Comparison of ENCODE assay signal across 16 mouse cellular contexts in the genomic region with DNA sequence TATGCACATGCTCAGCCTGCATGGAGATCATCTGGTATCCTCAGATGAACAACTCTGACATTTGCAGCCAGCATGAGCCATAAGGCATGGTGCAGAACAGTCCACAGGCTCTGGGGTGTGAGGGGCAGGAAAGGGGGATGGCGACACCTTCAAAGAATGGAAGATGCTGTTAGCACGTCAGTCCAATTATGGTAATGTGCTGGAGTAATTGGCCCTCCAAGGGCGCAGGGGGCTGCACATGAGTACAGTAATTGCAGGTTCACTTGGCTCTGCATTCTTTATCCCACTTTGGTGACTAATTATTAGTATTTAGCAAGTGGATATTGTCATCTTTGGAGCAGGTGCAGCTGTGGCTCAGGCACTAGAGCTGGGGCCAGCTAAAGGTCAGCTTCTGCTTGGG. TPM values are rescaled to one million over a fixed set of nuclear protein-coding genes. Genes with fewer than 3 reads are reported as not detected.
DNase-seq lines count a peak whose midpoint lies in the region; ATAC-seq lines count a peak whose summit lies in the region.
"Had no signal": no experiment of that assay in that cellular context is flagged by ENCODE, and none has a peak within 500 bp of the region (broad histone marks: within the 10 kb centered on the region; RNA-seq: fewer than 3 reads in every experiment).

No protein-coding gene starts in this region.

- H3K9me3 ChIP-seq in forebrain, embryonic 16.5 days (ENCODE audit: control insufficient read depth, low read length): no peaks in the 10 kb centered on the region
- no peaks in the 10 kb centered on the region for H3K9me3 ChIP-seq in midbrain, embryonic 12.5 days
- H3K9me3 ChIP-seq: heart, embryonic 15.5 days; limb, embryonic 12.5 days; liver, embryonic 15.5 days had no signal

- H3K4me2 ChIP-seq in forebrain, embryonic 16.5 days (ENCODE audit: low read length): no peak overlapping the region
- no peak overlapping the region for H3K4me2 ChIP-seq in midbrain, embryonic 12.5 days (replicated peaks)
- H3K4me2 ChIP-seq: heart, embryonic 15.5 days; limb, embryonic 12.5 days; liver, embryonic 15.5 days had no signal

- ATAC-seq in forebrain, embryonic 16.5 days: peak; percentile 79
- ATAC-seq in midbrain, embryonic 12.5 days (ENCODE audit: low FRiP score, low read depth): peak; percentile 82
- ATAC-seq: inflammation-experienced regulatory T-cells, adult 6 months had no signal

- peaks cover 20% of the 10 kb centered on the region for H3K4me1 ChIP-seq in forebrain, embryonic 16.5 days (replicated peaks; ENCODE audit: control insufficient read depth, insufficient read depth, low read length)
- peaks cover 24% of the 10 kb centered on the region; the same call in 1 of the 2 replicates for H3K4me1 ChIP-seq in midbrain, embryonic 12.5 days
- H3K4me1 ChIP-seq: limb, embryonic 12.5 days; liver, embryonic 15.5 days had no signal

- no peak overlapping the region for H3K27ac ChIP-seq in forebrain, embryonic 16.5 days (ENCODE audit: low read length)
- H3K27ac ChIP-seq in midbrain, embryonic 12.5 days (replicated peaks): 0 out of 2 replicates have a peak overlapping the region, but pooled peaks have one; percentile 39
- H3K27ac ChIP-seq: heart, embryonic 15.5 days; limb, embryonic 12.5 days; liver, embryonic 15.5 days had no signal

- peak; percentile 85 for DNase-seq in Muller cell, postnatal 12 days (ENCODE audit: inconsistent ontology term)
- peak; percentile 77 for DNase-seq in brain, adult 2 months (ENCODE audit: low read depth, low spot score)
- no peak for DNase-seq in spleen, postnatal 4 days (ENCODE audit: low spot score in 2 of 2)
- no peak for DNase-seq in thymus, adult 18-20 months
- DNase-seq in embryo, embryonic 10 days (ENCODE audit: low spot score): no peak
- no peak for DNase-seq in urinary bladder, postnatal 14 days (ENCODE audit: low spot score)
- DNase-seq: cerebellum, adult 18-20 months; lung, postnatal 14 days; right cerebral cortex, postnatal 25 days; thymus, postnatal 36 days had no signal

- no peak overlapping the region for H3K9ac ChIP-seq in forebrain, embryonic 16.5 days (replicated peaks; ENCODE audit: low read depth, low read length)
- H3K9ac ChIP-seq in midbrain, embryonic 12.5 days (replicated peaks): no peak overlapping the region
- H3K9ac ChIP-seq: heart, embryonic 15.5 days; limb, embryonic 12.5 days; liver, embryonic 15.5 days had no signal

- no peak overlapping the region for H3K4me3 ChIP-seq in forebrain, embryonic 16.5 days (replicated peaks; ENCODE audit: low read length)
- no peak overlapping the region for H3K4me3 ChIP-seq in midbrain, embryonic 12.5 days
- H3K4me3 ChIP-seq: heart, embryonic 15.5 days; limb, embryonic 12.5 days; liver, embryonic 15.5 days had no signal

- WGBS in forebrain, embryonic 16.5 days: 12% methylated on average over 3 of the region's 3 CpGs
- WGBS in midbrain, embryonic 12.5 days: 46% methylated on average over 3 of the region's 3 CpGs

- no peaks in the 10 kb centered on the region for H3K36me3 ChIP-seq in forebrain, embryonic 16.5 days (ENCODE audit: control insufficient read depth, insufficient read depth)
- no peaks in the 10 kb centered on the region for H3K36me3 ChIP-seq in midbrain, embryonic 12.5 days
- H3K36me3 ChIP-seq: heart, embryonic 15.5 days; limb, embryonic 12.5 days; liver, embryonic 15.5 days had no signal

- H3K27me3 ChIP-seq in forebrain, embryonic 16.5 days (replicated peaks; ENCODE audit: control insufficient read depth, insufficient read depth, low read length): no peaks in the 10 kb centered on the region
- no peaks in the 10 kb centered on the region for H3K27me3 ChIP-seq in midbrain, embryonic 12.5 days
- H3K27me3 ChIP-seq: heart, embryonic 15.5 days; limb, embryonic 12.5 days; liver, embryonic 15.5 days had no signal

RNA-seq across cellular contexts. Expression of a gene that starts 43.9 kb away (rescaled TPM):
- polyA plus RNA-seq in forebrain, embryonic 16.5 days (2015; fragmentation: Nextera tagmentation; extraction: Ambion mirVana): 7.6 and 8.6 TPM in 2 replicates
- polyA plus RNA-seq in midbrain, embryonic 12.5 days (2016; fragmentation: Nextera tagmentation; extraction: Ambion mirVana): 5.1 TPM in 2 replicates
- polyA plus RNA-seq: inflammation-experienced regulatory T-cells, adult 6 months had no signal

Comparison
In these comparisons a context has a peak if more than half of its experiments do, and no peak if none do; other contexts are left out.
1. DNase-seq: peak in Muller cell, postnatal 12 days (single experiment) and brain, adult 2 months (single experiment); none in spleen, postnatal 4 days (0 of 2), thymus, adult 18-20 months (0 of 2), embryo, embryonic 10 days (single experiment) and urinary bladder, postnatal 14 days (single experiment).